Mouse (Mus musculus) midbrain, embryonic 13.5 days (tissue): ENCODE measurements around the gene Brsk2. TPM values are rescaled to one million over a fixed set of nuclear protein-coding genes. Genes with fewer than 3 reads are reported as not detected.

Experiments used
- ATAC-seq: fragments of 200-750 bp; cut with Nextera tagmentation; 2 replicates; pipeline ENCODE4 v1.8.0; 2017; ENCODE audit warnings: mild to moderate bottlenecking, moderate TSS enrichment, moderate library complexity
- H3K27ac ChIP-seq: fragments of 300-500 bp; sonication (generic); 2 replicates; pipeline ENCODE4 v1.5.1; 2015; ENCODE audit warnings: inconsistent platforms, mild to moderate bottlenecking, moderate library complexity
- H3K27me3 ChIP-seq: fragments of 300-500 bp; sonication (generic); 2 replicates; pipeline ENCODE4 v1.6.1; 2015; ENCODE audit warnings: mild to moderate bottlenecking, inconsistent platforms
- H3K36me3 ChIP-seq: fragments of 300-500 bp; sonication (generic); 2 replicates; pipeline ENCODE4 v1.6.1; 2015; ENCODE audit warnings: mild to moderate bottlenecking, inconsistent platforms
- H3K4me1 ChIP-seq: fragments of 300-500 bp; sonication (generic); replicated peaks from 2 replicates; pipeline ENCODE4 v1.6.1; 2015; ENCODE audit warnings: inconsistent platforms
- H3K4me2 ChIP-seq: fragments of 300-500 bp; sonication (generic); replicated peaks from 2 replicates; pipeline ENCODE4 v1.6.1; 2015; ENCODE audit warnings: moderate library complexity, mild to moderate bottlenecking, inconsistent platforms
- H3K4me3 ChIP-seq: fragments of 300-500 bp; sonication (generic); replicated peaks from 2 replicates; pipeline ENCODE4 v1.5.1; 2015; ENCODE audit warnings: mild to moderate bottlenecking, inconsistent platforms
- H3K9ac ChIP-seq: fragments of 300-500 bp; sonication (generic); replicated peaks from 2 replicates; pipeline ENCODE4 v1.6.1; 2015; ENCODE audit warnings: mild to moderate bottlenecking, inconsistent platforms
- H3K9me3 ChIP-seq: fragments of 300-500 bp; sonication (generic); 2 replicates; pipeline ENCODE4 v1.6.1; 2016; ENCODE audit warnings: mild to moderate bottlenecking, inconsistent platforms
- WGBS: fragments of 180-500 bp; shearing (Covaris S2); methylation state at CpG from one replicate; pipeline ENCODE4 v1.1.7; 2015; 5-methylcytosine and 5-hydroxymethylcytosine counted together
- polyA plus RNA-seq: library from polyadenylated mRNA; unstranded; fragments of >200 nt; fragmentation: Nextera tagmentation; extraction: Ambion mirVana; gene quantifications from 2 replicates; pipeline ENCODE4 v1.2.1, GENCODE M21; 2015

The Brsk2 gene
- polyA plus RNA-seq, 1 experiment from 2014 or later, result 29.4 TPM

- no peak overlapping the region for H3K9ac ChIP-seq
- no peaks in the 10 kb centered on the region for H3K36me3 ChIP-seq
- ATAC-seq, result 0 out of 2 replicates have a peak, but pooled peaks have one; percentile 22
- no peaks in the 10 kb centered on the region for H3K9me3 ChIP-seq
- 76% methylated on average over 6 of the region's 6 CpGs for WGBS
- H3K4me3 ChIP-seq, result no peak overlapping the region
- 0 out of 2 replicates have a peak, but pooled peaks cover 4% of the 10 kb centered on the region for H3K27me3 ChIP-seq
- no peak overlapping the region for H3K4me2 ChIP-seq
- H3K27ac ChIP-seq, result peak overlapping the region; percentile 75
- H3K4me1 ChIP-seq, result peaks cover 14% of the 10 kb centered on the region
Observed at GRCm38 (mm10) chr7:141934951-141935350, 14.6 kb upstream of the Brsk2 start.

- Histone ChIP-seq H3K4me1 (peaks cover 35% of the 10 kb centered on the region), H3K4me3 (no peak overlapping the region), H3K27ac (no peak overlapping the region), H3K27me3 (0 out of 2 replicates have a peak, but pooled peaks cover 2% of the 10 kb centered on the region), H3K9me3 (no peaks in the 10 kb centered on the region), H3K9ac (no peak overlapping the region), H3K4me2 (no peak overlapping the region), H3K36me3 (no peaks in the 10 kb centered on the region)
- 86% methylated on average over 5 of the region's 5 CpGs for WGBS
- no peak for ATAC-seq
Observed at GRCm38 (mm10) chr7:141943444-141943843, 6.1 kb upstream of the Brsk2 start.

GRCm38 (mm10) chr7:141945927-141946326 lies 3.6 kb upstream of the Brsk2 start:
- Histone ChIP-seq H3K27ac (peak overlapping the region; percentile 66), H3K4me3 (peak overlapping the region; percentile 20), H3K36me3 (no peaks in the 10 kb centered on the region), H3K27me3 (no peaks in the 10 kb centered on the region), H3K4me2 (peak overlapping the region; percentile 47), H3K4me1 (peaks cover 43% of the 10 kb centered on the region), H3K9ac (peak overlapping the region; percentile 46; the same call in 1 of the 2 replicates), H3K9me3 (no peaks in the 10 kb centered on the region)
- peak; percentile 58 for ATAC-seq
- WGBS, result 5% methylated on average over 7 of the region's 7 CpGs

- H3K9ac ChIP-seq, result no peak overlapping the region
- H3K4me3 ChIP-seq, result no peak overlapping the region
- no peak overlapping the region for H3K27ac ChIP-seq
- peaks cover 7% of the 10 kb centered on the region for H3K36me3 ChIP-seq
- H3K4me2 ChIP-seq, result no peak overlapping the region
- no peak for ATAC-seq
- H3K4me1 ChIP-seq, result peaks cover 59% of the 10 kb centered on the region
- no peaks in the 10 kb centered on the region for H3K9me3 ChIP-seq
- no peaks in the 10 kb centered on the region for H3K27me3 ChIP-seq
Observed at GRCm38 (mm10) chr7:141947512-141947911, 2.0 kb upstream of the Brsk2 start.

GRCm38 (mm10) chr7:141948045-141948444 lies 1.5 kb upstream of the Brsk2 start:
- H3K27ac ChIP-seq, result 0 out of 2 replicates have a peak overlapping the region, but pooled peaks have one; percentile 99
- peak overlapping the region; percentile 96 for H3K4me2 ChIP-seq
- peaks cover 7% of the 10 kb centered on the region for H3K36me3 ChIP-seq
- 71% methylated on average over 1 of the region's 1 CpGs for WGBS
- peaks cover 64% of the 10 kb centered on the region for H3K4me1 ChIP-seq
- no peaks in the 10 kb centered on the region for H3K9me3 ChIP-seq
- H3K4me3 ChIP-seq, result peak overlapping the region; percentile 95; the same call in 1 of the 2 replicates
- no peaks in the 10 kb centered on the region for H3K27me3 ChIP-seq
- ATAC-seq, result no peak
- H3K9ac ChIP-seq, result no peak overlapping the region

- ATAC-seq, result peak; percentile 51
- Histone ChIP-seq H3K4me3 (peak overlapping the region; percentile 95), H3K9ac (peak overlapping the region; percentile 100), H3K4me2 (peak overlapping the region; percentile 96), H3K4me1 (peaks cover 80% of the 10 kb centered on the region), H3K9me3 (no peaks in the 10 kb centered on the region), H3K27me3 (no peaks in the 10 kb centered on the region), H3K36me3 (peaks cover 11% of the 10 kb centered on the region), H3K27ac (peak overlapping the region; percentile 99)
- WGBS, result under 1% methylated on average over 36 of the region's 54 CpGs
Observed at GRCm38 (mm10) chr7:141949799-141950103, 200 bp downstream of the Brsk2 start.

- Histone ChIP-seq H3K36me3 (peaks cover 11% of the 10 kb centered on the region), H3K4me1 (peaks cover 80% of the 10 kb centered on the region), H3K4me3 (peak overlapping the region; percentile 95), H3K9ac (peak overlapping the region; percentile 100), H3K9me3 (no peaks in the 10 kb centered on the region), H3K27ac (peak overlapping the region; percentile 99), H3K27me3 (no peaks in the 10 kb centered on the region), H3K4me2 (peak overlapping the region; percentile 96)
- peak; percentile 53 for ATAC-seq
- WGBS, result under 1% methylated on average over 54 of the region's 84 CpGs
Observed at GRCm38 (mm10) chr7:141950104-141951013, 808 bp downstream of the Brsk2 start.

- Histone ChIP-seq H3K36me3 (peaks cover 11% of the 10 kb centered on the region), H3K27me3 (no peaks in the 10 kb centered on the region), H3K4me1 (peaks cover 80% of the 10 kb centered on the region), H3K9ac (peak overlapping the region; percentile 100), H3K4me2 (peak overlapping the region; percentile 96), H3K9me3 (no peaks in the 10 kb centered on the region), H3K27ac (peak overlapping the region; percentile 99), H3K4me3 (peak overlapping the region; percentile 95)
- ATAC-seq, result no peak
- 92% methylated on average over 4 of the region's 4 CpGs for WGBS
Observed at GRCm38 (mm10) chr7:141951821-141952220, 2.3 kb downstream of the Brsk2 start.

GRCm38 (mm10) chr7:141952920-141953319 lies 3.4 kb downstream of the Brsk2 start:
- Histone ChIP-seq H3K4me3 (0 out of 2 replicates have a peak overlapping the region, but pooled peaks have one; percentile 3), H3K4me2 (0 out of 2 replicates have a peak overlapping the region, but pooled peaks have one; percentile 22), H3K36me3 (peaks cover 11% of the 10 kb centered on the region), H3K27me3 (no peaks in the 10 kb centered on the region), H3K9ac (no peak overlapping the region; the same call in 1 of the 2 replicates), H3K4me1 (peaks cover 83% of the 10 kb centered on the region), H3K9me3 (no peaks in the 10 kb centered on the region), H3K27ac (no peak overlapping the region)
- WGBS, result 85% methylated on average over 4 of the region's 4 CpGs
- no peak for ATAC-seq

GRCm38 (mm10) chr7:141953616-141954015 lies 4.1 kb downstream of the Brsk2 start:
- Histone ChIP-seq H3K4me1 (peaks cover 82% of the 10 kb centered on the region), H3K9me3 (no peaks in the 10 kb centered on the region), H3K27ac (peak overlapping the region; percentile 10; the same call in 1 of the 2 replicates), H3K36me3 (peaks cover 11% of the 10 kb centered on the region), H3K27me3 (no peaks in the 10 kb centered on the region), H3K4me2 (peak overlapping the region; percentile 22), H3K4me3 (0 out of 2 replicates have a peak overlapping the region, but pooled peaks have one; percentile 4), H3K9ac (peak overlapping the region; percentile 37; the same call in 1 of the 2 replicates)
- ATAC-seq, result no peak
- WGBS, result 84% methylated on average over 6 of the region's 6 CpGs

GRCm38 (mm10) chr7:141955565-141956173 lies 6.1 kb downstream of the Brsk2 start:
- 74% methylated on average over 5 of the region's 5 CpGs for WGBS
- peak overlapping the region; percentile 32 for H3K4me2 ChIP-seq

GRCm38 (mm10) chr7:141956174-141956566 lies 6.6 kb downstream of the Brsk2 start:
- no peaks in the 10 kb centered on the region for H3K27me3 ChIP-seq
- peaks cover 11% of the 10 kb centered on the region for H3K36me3 ChIP-seq
- no peak overlapping the region for H3K4me3 ChIP-seq
- WGBS, result 78% methylated on average over 8 of the region's 8 CpGs
- H3K9ac ChIP-seq, result no peak overlapping the region; the same call in 1 of the 2 replicates
- H3K4me2 ChIP-seq, result no peak overlapping the region; the same call in 1 of the 2 replicates
- H3K27ac ChIP-seq, result 0 out of 2 replicates have a peak overlapping the region, but pooled peaks have one; percentile 25
- H3K9me3 ChIP-seq, result no peaks in the 10 kb centered on the region
- peaks cover 99% of the 10 kb centered on the region for H3K4me1 ChIP-seq
- ATAC-seq, result no peak

More at GRCm38 (mm10) chr7:141955565-141956173, 6.1 kb downstream of the Brsk2 start:
- no peak overlapping the region; the same call in none of the 2 replicates for H3K9ac ChIP-seq
- ATAC-seq, result no peak
- peaks cover 97% of the 10 kb centered on the region for H3K4me1 ChIP-seq
- no peaks in the 10 kb centered on the region for H3K9me3 ChIP-seq
- no peak overlapping the region for H3K4me3 ChIP-seq
- H3K36me3 ChIP-seq, result peaks cover 11% of the 10 kb centered on the region
- no peaks in the 10 kb centered on the region for H3K27me3 ChIP-seq
- peak overlapping the region; percentile 25; the same call in 1 of the 2 replicates for H3K27ac ChIP-seq
